14 mouse cellular contexts compared by ENCODE assay signal in genomic region chr3:135489865-135490520, GRCm38 (mm10).
"Had no signal": no experiment of that assay in that cellular context is flagged by ENCODE, and none has a peak within 500 bp of the region (broad histone marks: within the 10 kb centered on the region; RNA-seq: fewer than 3 reads in every experiment).

No protein-coding gene starts in this region.

- ATAC-seq: inflammation-experienced regulatory T-cells, adult 6 months; intestine, postnatal 0 days; liver, postnatal 0 days had no signal

- H3K27ac ChIP-seq: hindbrain, embryonic 15.5 days; layer of hippocampus, adult 2 months; limb, embryonic 10.5 days; liver, embryonic 13.5 days; lung, embryonic 15.5 days; macrophage; midbrain, embryonic 12.5 days had no signal

- DNase-seq: liver, embryonic 13.5 days; liver, postnatal 0 days; lung, postnatal 14 days; right cerebral cortex, postnatal 25 days; thymus, postnatal 36 days had no signal

- H3K36me3 ChIP-seq: hindbrain, embryonic 15.5 days; limb, embryonic 10.5 days; lung, embryonic 15.5 days; midbrain, embryonic 12.5 days had no signal

- H3K4me3 ChIP-seq: hindbrain, embryonic 15.5 days; layer of hippocampus, adult 2 months; limb, embryonic 10.5 days; liver, embryonic 13.5 days; lung, embryonic 15.5 days; megakaryocyte, embryonic 14.5 days; midbrain, embryonic 12.5 days had no signal

- H3K9me3 ChIP-seq: hindbrain, embryonic 15.5 days; limb, embryonic 10.5 days; liver, embryonic 13.5 days; lung, embryonic 15.5 days; midbrain, embryonic 12.5 days had no signal

- H3K4me1 ChIP-seq: lung, embryonic 15.5 days had no signal

- H3K4me2 ChIP-seq: hindbrain, embryonic 15.5 days; liver, embryonic 13.5 days; lung, embryonic 15.5 days; midbrain, embryonic 12.5 days had no signal

- H3K27me3 ChIP-seq: hindbrain, embryonic 15.5 days; liver, embryonic 13.5 days; lung, embryonic 15.5 days; megakaryocyte, embryonic 14.5 days; midbrain, embryonic 12.5 days had no signal

- H3K9ac ChIP-seq: hindbrain, embryonic 15.5 days; liver, embryonic 13.5 days; liver, postnatal 0 days; lung, embryonic 15.5 days; midbrain, embryonic 12.5 days had no signal
